Mouse (Mus musculus) layer of hippocampus, adult 11-12 months (tissue): Measurements from ENCODE around the gene Zfp771.
"Not testable (repeated sequence)": the region's sequence is repeated elsewhere in the genome, so short reads cannot be mapped to it uniquely, and the experiment has no call there.

Experiments used
- DNase-seq: peaks from one replicate; pipeline ENCODE4 v3.0.0; 2022; ENCODE audit warnings: low spot score

Gene Zfp771

GRCm38 (mm10) chr7:127217901-127218642, 26.0 kb upstream of the Zfp771 start:
- DNase-seq, result no peak

- no peak for DNase-seq
Observed at GRCm38 (mm10) chr7:127218670-127219069, 25.4 kb upstream of the Zfp771 start.

GRCm38 (mm10) chr7:127220440-127220839, 23.6 kb upstream of the Zfp771 start:
- DNase-seq, result no peak

DNA sequence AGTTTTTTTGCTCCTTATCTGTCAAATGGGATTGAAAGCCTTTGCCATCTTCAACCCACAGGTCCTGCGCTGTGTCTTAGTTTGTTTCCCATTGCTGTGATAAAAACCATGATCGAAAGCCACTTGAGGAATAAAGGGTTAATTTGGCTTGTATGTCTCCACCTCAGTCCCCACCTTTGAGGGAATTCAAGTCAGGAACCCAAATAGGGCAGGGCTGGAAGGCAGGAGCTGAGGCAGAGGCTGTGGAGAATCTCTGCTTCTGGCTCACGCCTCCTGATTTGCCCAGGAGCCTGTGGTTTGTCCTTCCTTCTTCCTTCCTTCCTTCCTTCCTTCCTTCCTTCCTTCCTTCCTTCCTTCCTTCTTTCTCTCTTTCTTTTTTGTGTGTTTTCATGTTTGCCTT, 21.0 kb upstream of the Zfp771 start:
- no peak for DNase-seq

- no peak for DNase-seq
Observed at GRCm38 (mm10) chr7:127223515-127224478, 20.3 kb upstream of the Zfp771 start.

- no peak for DNase-seq
Observed at GRCm38 (mm10) chr7:127224616-127225015, 19.5 kb upstream of the Zfp771 start.

- DNase-seq, result no peak
Observed at GRCm38 (mm10) chr7:127225147-127225995, 18.7 kb upstream of the Zfp771 start.

DNA sequence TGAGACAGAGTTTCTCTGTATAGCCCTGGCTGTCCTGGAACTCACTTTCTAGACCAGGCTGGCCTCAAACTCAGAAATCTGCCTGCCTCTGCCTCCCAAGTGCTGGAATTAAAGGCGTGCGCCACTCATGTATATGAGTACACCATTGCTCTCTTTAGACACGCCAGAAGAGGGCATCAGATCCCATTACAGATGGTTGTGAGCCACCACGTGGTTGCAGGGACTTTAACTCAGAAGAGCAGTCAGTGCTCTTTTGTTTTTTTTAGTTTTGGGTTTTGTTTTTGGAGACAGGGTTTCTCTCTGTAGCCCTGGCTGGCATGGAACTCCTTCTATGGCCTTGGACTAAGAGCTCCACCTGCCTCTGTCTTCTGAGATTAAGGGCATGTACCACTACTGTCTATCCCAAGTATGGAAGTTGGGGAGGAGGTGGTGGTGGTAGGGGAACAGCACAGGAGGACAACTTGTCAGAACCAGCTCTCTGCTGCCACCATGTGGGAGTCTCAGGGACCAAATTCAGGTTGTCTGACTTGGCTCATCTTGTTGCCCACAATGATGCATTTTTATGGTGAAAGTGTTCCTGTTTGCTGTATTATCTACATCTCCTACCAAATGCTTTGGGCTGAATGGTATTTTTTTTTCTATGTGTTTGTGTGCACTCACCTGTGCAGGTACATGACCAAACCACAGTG, 15.3 kb upstream of the Zfp771 start:
- DNase-seq, result peak; percentile 83

DNA sequence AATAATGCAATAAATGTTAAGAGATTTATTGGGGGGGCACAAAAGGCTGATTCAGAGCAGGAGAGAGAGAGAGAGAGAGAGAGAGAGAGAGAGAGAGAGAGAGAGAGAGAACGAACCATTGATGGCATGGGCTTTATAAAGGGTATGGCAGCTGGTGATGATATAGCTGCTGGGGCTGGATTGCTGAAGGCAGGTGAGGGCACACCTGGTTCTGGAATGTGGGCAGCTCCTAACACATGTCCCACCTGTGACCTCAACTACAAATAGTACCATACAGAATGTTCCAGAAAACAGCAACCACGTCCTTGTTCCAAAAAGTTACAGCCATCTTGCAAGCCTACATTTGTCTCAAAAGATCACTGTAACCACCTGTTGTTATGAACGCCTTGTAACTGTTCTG, 12.7 kb upstream of the Zfp771 start:
- no peak for DNase-seq

DNA sequence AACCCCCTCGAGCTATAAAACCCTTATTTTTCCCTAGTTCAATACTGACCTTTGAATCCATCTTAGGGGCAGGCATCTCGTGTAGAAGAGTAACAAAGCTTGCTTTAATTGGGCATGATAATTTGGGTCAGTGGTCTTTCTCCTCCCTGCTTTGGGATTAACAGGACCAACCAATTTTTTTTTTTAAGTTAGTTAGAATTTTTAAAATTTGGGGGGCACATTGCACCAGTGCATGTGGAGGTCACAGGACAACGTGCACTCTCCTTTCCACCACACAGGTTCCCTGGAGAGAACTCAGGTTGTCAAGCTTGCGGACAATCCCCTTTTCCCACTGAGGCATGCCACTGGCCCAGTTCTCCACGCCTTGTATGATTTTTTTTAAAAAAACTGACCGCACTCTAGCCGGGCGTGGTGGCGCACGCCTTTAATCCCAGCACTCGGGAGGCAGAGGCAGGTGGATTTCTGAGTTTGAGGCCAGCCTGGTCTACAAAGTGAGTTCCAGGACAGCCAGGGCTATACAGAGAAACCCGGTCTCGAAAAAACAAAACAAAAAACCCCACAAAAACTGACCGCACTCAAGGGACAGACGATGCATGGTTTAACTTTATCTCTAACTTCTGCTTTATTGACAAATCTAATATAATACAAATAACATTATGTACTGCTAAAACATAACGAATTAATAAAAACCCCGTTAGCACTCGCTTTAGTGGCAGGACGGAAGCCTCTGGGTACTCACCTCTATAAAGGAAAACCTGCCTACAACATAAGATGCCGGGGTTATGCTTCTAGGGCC, 12.1 kb upstream of the Zfp771 start:
- DNase-seq, result no peak

DNA sequence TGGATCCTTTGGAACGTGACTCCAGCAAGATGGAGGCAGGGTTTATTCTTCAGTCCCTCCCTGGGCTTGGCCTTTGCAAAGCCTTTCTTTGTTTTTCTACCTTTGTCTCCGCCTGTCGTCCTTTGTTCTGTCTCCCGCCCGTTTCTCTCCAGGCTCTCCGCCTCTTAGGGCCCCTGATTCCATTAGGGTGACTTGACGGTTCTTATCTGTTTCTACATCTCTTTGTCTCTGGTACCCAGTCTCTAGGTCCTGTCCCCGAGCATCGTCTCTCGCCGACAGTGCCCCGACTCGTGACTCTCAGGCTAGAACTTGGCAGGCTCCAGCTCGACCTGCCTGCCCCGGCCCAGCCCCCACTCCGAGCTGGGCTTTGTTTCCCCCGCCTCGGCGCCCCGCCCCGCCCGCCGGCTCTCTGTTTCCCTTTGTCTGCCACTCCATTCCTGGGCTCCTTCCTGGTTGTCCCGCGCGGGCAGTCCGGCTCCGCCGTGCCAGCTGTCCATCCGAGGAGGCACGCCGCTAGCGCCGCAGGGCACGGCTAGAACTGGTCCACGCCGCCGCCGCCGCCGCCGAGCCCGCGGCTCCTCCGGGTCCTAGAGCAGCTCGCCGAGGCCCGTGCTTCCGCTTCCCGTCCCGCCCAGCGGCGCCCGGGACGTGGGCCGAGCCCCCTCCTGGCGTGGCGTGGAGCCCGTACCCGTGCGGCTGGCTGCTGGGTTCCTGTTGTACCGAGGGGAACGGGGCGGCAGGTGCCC, 11.3 kb upstream of the Zfp771 start, which contains the start of the genes Zfp553 and Sept1:
Zfp553 (plus strand) TSS at position 440 of the 746 bp plus-strand sequence.
Sept1 (minus strand) TSS at position 509 of the 746 bp plus-strand sequence.
- DNase-seq, result peak; percentile 81

- DNase-seq, result no peak
Observed at GRCm38 (mm10) chr7:127233368-127233749, 10.7 kb upstream of the Zfp771 start.

- DNase-seq, result no peak
Observed at GRCm38 (mm10) chr7:127233765-127234164, 10.3 kb upstream of the Zfp771 start.

GRCm38 (mm10) chr7:127234777-127235176, 9.3 kb upstream of the Zfp771 start:
- DNase-seq, result no peak

DNA sequence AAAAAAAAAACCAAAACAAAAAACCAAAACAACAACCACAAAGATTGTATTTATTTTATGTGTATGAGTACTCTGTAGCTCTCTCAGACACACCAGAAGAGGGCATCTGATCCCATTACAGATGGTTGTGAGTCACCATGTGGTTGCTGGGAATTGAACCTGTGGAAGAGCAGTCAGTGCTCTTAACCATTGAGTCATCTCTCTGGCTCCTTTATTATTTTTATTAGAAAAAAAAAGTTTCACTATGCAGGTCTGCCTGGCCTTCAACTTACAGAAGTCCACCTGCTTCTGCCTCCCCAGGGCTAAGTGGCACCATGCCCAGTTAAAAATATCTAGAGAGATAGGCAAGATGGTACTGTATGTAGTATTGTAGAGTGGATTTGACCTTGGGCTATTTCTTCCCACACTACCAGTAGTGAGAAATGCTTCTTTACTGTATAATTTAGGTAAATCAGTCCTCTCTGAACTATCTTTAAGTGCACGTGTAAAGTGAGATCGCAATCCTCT, 660 bp upstream of the Zfp771 start:
- DNase-seq, result no peak

DNA sequence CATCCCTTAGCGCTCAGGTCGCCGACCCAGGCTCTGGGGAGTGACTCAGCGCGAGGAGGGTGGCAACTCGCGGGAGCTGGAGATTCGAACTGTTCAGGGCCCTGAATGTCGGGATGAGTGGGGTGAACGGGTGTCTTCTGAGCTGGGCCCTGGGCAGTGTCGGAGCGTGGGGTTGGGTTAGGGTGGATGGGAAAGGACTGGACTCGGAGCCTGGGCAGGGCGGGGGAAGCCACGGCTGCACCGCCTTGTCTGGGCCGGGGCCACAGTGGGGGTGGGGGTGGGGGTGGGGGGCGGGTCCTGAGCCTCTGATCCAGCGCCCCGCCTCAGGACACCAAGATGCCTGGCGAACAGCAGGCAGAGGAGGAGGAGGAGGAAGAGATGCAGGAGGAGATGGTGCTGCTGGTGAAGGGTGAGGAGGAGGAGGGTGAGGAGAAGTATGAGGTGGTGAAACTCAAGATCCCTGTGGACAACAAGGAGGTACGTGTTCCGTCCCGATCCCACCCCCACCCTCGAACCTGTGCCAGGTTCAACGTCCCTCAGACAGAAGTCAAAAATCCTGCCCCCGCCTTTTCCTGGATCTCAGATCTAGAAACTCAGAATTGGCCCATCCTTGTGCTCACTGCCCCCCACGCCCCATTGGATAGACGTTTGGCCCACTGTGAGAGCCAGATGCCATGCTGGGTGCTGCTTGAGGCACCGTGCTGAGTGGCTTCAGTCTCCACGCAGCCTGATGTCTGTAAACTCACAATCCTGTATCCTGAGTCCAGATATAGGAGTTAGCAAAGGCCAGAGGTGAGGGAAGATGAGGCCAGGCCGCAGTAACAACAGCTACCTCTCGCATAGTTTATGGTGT, 810 bp downstream of the Zfp771 start:
- DNase-seq, result no peak

DNA sequence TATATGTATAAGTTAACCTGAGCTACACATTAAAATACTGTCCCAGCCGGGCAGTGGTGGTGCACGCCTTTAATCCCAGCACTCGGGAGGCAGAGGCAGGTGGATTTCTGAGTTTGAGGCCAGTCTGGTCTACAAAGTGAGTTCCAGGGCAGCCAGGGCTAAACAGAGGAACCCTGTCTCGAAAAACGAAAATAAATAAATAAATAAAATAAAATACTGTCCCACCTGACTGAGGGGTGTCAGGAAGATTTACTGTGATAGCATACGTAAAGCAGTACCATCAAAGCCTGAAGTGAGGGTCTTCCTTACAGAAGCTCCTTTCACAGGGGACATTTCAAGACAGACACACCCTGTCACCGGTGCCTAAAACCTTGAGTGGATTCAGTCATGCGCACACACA, 6.4 kb downstream of the Zfp771 start:
- DNase-seq, result not testable (repeated sequence)

- DNase-seq, result no peak
Observed at GRCm38 (mm10) chr7:127252414-127252813, 8.3 kb downstream of the Zfp771 start.

- no peak for DNase-seq
Observed at GRCm38 (mm10) chr7:127253341-127253740, 9.3 kb downstream of the Zfp771 start.
